ENCODE assay signal across 9 mouse cellular contexts in the genomic region with DNA sequence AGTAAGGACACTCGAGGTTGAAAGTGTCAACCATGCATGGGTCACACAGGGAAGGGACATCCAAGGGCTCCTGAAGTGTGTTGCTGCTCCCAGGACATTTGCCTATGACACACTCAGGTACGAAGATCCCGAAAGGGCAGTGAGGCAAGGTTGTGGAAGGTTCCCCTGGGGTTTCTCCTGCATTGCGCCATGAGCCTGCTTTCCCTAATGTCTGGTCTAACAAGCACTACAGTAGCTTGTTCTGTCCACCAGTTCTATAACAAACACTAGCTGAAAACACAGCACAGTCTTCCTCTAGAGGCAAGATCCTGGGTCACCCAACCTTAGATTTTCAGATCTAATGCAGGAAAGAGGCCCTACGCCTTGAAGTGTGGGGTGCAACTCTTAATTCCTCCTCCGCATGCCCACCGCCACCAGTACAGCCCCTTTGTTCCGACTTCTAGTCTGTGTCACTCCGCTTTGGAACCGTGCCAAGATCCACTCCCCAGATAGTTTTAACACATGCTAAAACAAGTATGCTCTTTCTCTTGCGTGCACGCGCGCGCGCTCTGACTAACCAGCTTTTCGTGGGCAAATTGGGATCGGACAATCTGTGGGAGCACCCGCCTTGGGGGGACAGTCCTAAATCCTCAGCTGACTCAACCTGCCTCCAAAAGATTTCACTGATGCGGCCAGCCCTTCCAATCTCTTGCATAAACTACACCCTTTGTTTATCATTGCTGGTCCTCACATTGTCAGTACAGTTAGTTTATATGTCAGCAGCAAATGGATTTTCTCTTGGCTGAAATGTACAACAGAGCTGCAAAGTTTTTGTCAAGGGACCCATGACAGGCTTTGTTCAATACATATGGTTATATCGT. TPM values are rescaled to one million over a fixed set of nuclear protein-coding genes. Genes with fewer than 3 reads are reported as not detected.
DNase-seq lines count a peak whose midpoint lies in the region; ATAC-seq and TF ChIP-seq lines count a peak whose summit lies in the region.
"Had no signal": no experiment of that assay in that cellular context is flagged by ENCODE, and none has a peak within 500 bp of the region (broad histone marks: within the 10 kb centered on the region; RNA-seq: fewer than 3 reads in every experiment).

No protein-coding gene starts in this region.

- no peak for ATAC-seq in kidney, embryonic 14.5 days (ENCODE audit: low FRiP score, low TSS enrichment)
- ATAC-seq in stomach, postnatal 0 days (ENCODE audit: low FRiP score, low TSS enrichment) = peak; percentile 42; the same call in 1 of the 2 replicates

- no peak overlapping the region for H3K9ac ChIP-seq in kidney, embryonic 14.5 days (ENCODE audit: low read depth, low read length)
- peak overlapping the region; percentile 14; the same call in 1 of the 2 replicates for H3K9ac ChIP-seq in heart, adult 2 months (ENCODE audit: low read depth, low read length)
- no peak overlapping the region for H3K9ac ChIP-seq in stomach, postnatal 0 days (ENCODE audit: low read length)

- DNase-seq in kidney, adult 11 months = no peak
- DNase-seq in brain, adult 2 months (ENCODE audit: low read depth, low spot score) = peak; percentile 16
- DNase-seq in heart, adult 2 months = peak; percentile 64 to 67
- DNase-seq in kidney, postnatal 25 days = peak; percentile 50 to 54
- DNase-seq in stomach, postnatal 0 days (ENCODE audit: low spot score) = peak; percentile 30
- DNase-seq in cerebellum, adult 8-10 months = no peak
- DNase-seq in thymus, postnatal 36 days = no peak

- no peaks in the 10 kb centered on the region for H3K9me3 ChIP-seq in kidney, embryonic 14.5 days (ENCODE audit: control insufficient read depth, low read length)
- no peaks in the 10 kb centered on the region for H3K9me3 ChIP-seq in stomach, postnatal 0 days (ENCODE audit: control insufficient read depth, low read length)

- no peaks in the 10 kb centered on the region for H3K27me3 ChIP-seq in kidney, embryonic 14.5 days (ENCODE audit: control insufficient read depth, insufficient read depth, low read length)
- H3K27me3 ChIP-seq in heart, adult 2 months (ENCODE audit: control insufficient read depth, insufficient read depth, low read length) = no peaks in the 10 kb centered on the region
- no peaks in the 10 kb centered on the region for H3K27me3 ChIP-seq in stomach, postnatal 0 days (ENCODE audit: control insufficient read depth, insufficient read depth, low read length)

- TF ChIP-seq EP300 in heart, adult 2 months (IDR thresholded peaks at IDR 0.05; ENCODE audit: insufficient read depth, low read depth, low read length) = 0 out of 2 replicates have a peak, but pooled peaks have one; percentile 47
- TF ChIP-seq EP300 in stomach, postnatal 0 days (optimal IDR thresholded peaks at IDR 0.05) = no peak

- H3K27ac ChIP-seq in kidney, embryonic 14.5 days (ENCODE audit: low read depth, low read length) = peak overlapping the region; percentile 63
- peak overlapping the region; percentile 66 for H3K27ac ChIP-seq in heart, adult 2 months
- peak overlapping the region; percentile 78 for H3K27ac ChIP-seq in stomach, postnatal 0 days (replicated peaks)

- no peak for TF ChIP-seq POLR2A in heart, adult 2 months (IDR thresholded peaks at IDR 0.05; ENCODE audit: insufficient read depth, low read depth, low read length)

- TF ChIP-seq CTCF in heart, adult 2 months (IDR thresholded peaks at IDR 0.05) = no peak
- no peak for TF ChIP-seq CTCF in stomach, postnatal 0 days (IDR thresholded peaks at IDR 0.05; ENCODE audit: low read depth)

- H3K79me2 ChIP-seq in heart, adult 2 months (replicated peaks; ENCODE audit: control insufficient read depth, insufficient read depth, low read length) = peaks cover 2% of the 10 kb centered on the region; the same call in 1 of the 2 replicates

- H3K4me2 ChIP-seq in kidney, embryonic 14.5 days (replicated peaks; ENCODE audit: low read depth, low read length) = no peak overlapping the region
- H3K4me2 ChIP-seq in stomach, postnatal 0 days (replicated peaks; ENCODE audit: low read depth) = peak overlapping the region; percentile 35

- no peak overlapping the region for H3K4me3 ChIP-seq in kidney, embryonic 14.5 days (ENCODE audit: low read length)
- H3K4me3 ChIP-seq in heart, adult 2 months = peak overlapping the region; percentile 39
- H3K4me3 ChIP-seq in stomach, postnatal 0 days (ENCODE audit: low read depth, low read length) = peak overlapping the region; percentile 17; the same call in 1 of the 2 replicates

- no peaks in the 10 kb centered on the region for H3K36me3 ChIP-seq in kidney, embryonic 14.5 days (ENCODE audit: control insufficient read depth, insufficient read depth, low read length)
- peaks cover 15% of the 10 kb centered on the region for H3K36me3 ChIP-seq in heart, adult 2 months (ENCODE audit: control insufficient read depth, insufficient read depth, low read length)
- no peaks in the 10 kb centered on the region for H3K36me3 ChIP-seq in stomach, postnatal 0 days (ENCODE audit: control insufficient read depth, insufficient read depth, low read length)

- peaks cover 21% of the 10 kb centered on the region; the same call in 1 of the 2 replicates for H3K4me1 ChIP-seq in kidney, embryonic 14.5 days (ENCODE audit: control insufficient read depth, insufficient read depth, low read length)
- H3K4me1 ChIP-seq in heart, adult 2 months (ENCODE audit: control insufficient read depth, insufficient read depth, low read length) = peaks cover 11% of the 10 kb centered on the region
- no peaks in the 10 kb centered on the region for H3K4me1 ChIP-seq in stomach, postnatal 0 days (replicated peaks; ENCODE audit: control insufficient read depth, insufficient read depth)

- intact Hi-C loops in heart, adult 2 months (cut with DNase I) = no loop called here

- 68% methylated on average over 21 of the region's 21 CpGs for WGBS in kidney, embryonic 14.5 days
- WGBS in heart, adult 2 months = 46% methylated on average over 21 of the region's 21 CpGs
- 33% methylated on average over 21 of the region's 21 CpGs for WGBS in stomach, postnatal 0 days

RNA-seq across cellular contexts. Expression of a gene that starts 10.0 kb away (rescaled TPM):
- polyA plus RNA-seq in kidney, embryonic 14.5 days (2014; fragmentation: Nextera tagmentation; extraction: Ambion mirVana) = 1.8 and 2.4 TPM in 2 replicates
- total RNA-seq in heart, adult 2 months (2021) = 100 to 1,000 TPM in 1 of 2 experiments, 10 to 100 TPM in 1; 93.8 to 103 TPM
- polyA plus RNA-seq in heart, adult 2 months (2012; rRNA removed) = 48.6 and 95.9 TPM in 2 replicates
- 5.5 and 6.3 TPM in 2 replicates for polyA plus RNA-seq in stomach, postnatal 0 days (2015; fragmentation: Nextera tagmentation; extraction: Ambion mirVana)

RNA-seq across cellular contexts. Expression of a gene that starts 23.8 kb away (rescaled TPM):
- polyA plus RNA-seq in kidney, embryonic 14.5 days (2014; fragmentation: Nextera tagmentation; extraction: Ambion mirVana) = 307 and 366 TPM in 2 replicates
- 100 to 1,000 TPM; 930 to 977 TPM for total RNA-seq in heart, adult 2 months (2021)
- polyA plus RNA-seq in heart, adult 2 months (2012; rRNA removed) = 215 and 395 TPM in 2 replicates
- polyA plus RNA-seq in stomach, postnatal 0 days (2015; fragmentation: Nextera tagmentation; extraction: Ambion mirVana) = 306 and 325 TPM in 2 replicates

RNA-seq across cellular contexts. Expression of a gene that starts 49.3 kb away (rescaled TPM):
- polyA plus RNA-seq in kidney, embryonic 14.5 days (2014; fragmentation: Nextera tagmentation; extraction: Ambion mirVana) = not detected in 2 replicates
- total RNA-seq in heart, adult 2 months (2021) = not detected
- not detected in 2 replicates for polyA plus RNA-seq in heart, adult 2 months (2012; rRNA removed)
- 0.08 TPM in 1 of 2 replicates, not detected in the other for polyA plus RNA-seq in stomach, postnatal 0 days (2015; fragmentation: Nextera tagmentation; extraction: Ambion mirVana)
- total RNA-seq: ES-E14 had no signal

Comparison
In these comparisons a context has a peak if more than half of its experiments do, and no peak if none do; other contexts are left out.
1. DNase-seq: peak in brain, adult 2 months (single experiment), heart, adult 2 months (2 of 2), kidney, postnatal 25 days (2 of 2) and stomach, postnatal 0 days (single experiment); none in kidney, adult 11 months (single experiment), cerebellum, adult 8-10 months (single experiment) and thymus, postnatal 36 days (0 of 2).
2. Peak in every context shown above with its lines, with median percentiles within 50 percentile points of each other: H3K27ac ChIP-seq.